Mouse (Mus musculus) kidney, postnatal 36 days (tissue): ENCODE results near the gene Dclre1a.

Source experiments
- DNase-seq, 2 experiments: peaks; one replicate each; pipeline ENCODE4 v3.0.0; 2021 to 2022; ENCODE audit warnings: mixed read lengths in 2 of 2

Dclre1a gene

DNA sequence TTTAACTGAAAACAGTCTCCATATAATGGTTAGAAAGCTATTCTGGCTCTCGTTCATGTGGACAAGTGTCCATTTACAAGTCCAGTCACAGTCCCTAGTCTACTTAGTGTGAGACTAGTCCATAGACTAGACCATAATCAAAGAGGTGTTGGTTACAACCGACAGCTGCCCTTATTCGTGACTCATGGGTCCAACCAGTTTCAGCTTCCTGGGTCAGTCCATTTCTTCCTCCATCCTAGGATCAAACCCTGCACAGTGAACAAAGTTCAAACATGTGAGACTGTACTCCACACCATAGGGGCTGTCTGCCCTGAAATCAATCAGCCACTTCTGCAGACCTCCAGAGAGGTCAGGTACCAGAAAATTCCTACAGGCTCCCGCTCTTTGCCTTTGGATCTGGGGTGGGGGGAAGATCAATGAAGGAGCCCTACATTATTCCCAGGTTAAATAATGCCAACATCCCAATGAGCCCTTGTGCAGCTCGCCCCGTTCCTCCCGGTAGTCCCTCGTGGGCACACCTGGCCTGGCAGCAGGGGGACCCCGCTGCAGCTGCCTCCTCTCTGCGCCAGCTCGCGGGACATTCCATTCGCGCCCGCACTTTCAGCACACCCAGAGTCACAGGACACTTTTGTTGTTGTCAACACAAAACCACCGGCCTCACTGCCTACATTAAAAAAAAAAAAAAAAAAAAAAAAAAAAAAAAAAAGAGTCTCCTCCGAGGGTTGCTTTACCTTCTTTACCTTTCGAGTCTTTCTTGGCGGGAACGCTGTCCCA lies at the start of gene Dclre1a:
Dclre1a (minus strand) TSS at position 767 of the 774 bp plus-strand sequence.
- peak; percentile 74 to 84 for DNase-seq

DNA sequence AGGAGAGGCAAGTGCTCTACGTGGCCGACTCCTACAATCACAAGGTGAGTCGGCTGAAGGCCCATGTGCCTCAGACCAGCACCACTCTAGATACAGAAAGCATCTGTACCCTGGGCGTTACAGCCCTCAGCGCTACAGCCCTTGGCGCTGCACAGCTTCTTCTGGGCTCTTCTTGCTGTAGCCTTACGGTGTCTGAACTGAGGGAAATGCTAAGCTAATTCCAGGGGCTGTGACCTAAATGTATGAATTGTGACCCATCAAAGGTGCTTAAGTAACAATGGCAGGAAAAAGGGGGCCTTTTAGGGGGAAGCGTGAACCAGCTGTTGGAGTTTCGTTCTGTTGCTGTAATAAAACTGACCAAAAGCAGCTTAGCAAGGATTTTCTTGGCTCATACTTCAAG lies 44.5 kb upstream of the Dclre1a start:
- no peak for DNase-seq

DNA sequence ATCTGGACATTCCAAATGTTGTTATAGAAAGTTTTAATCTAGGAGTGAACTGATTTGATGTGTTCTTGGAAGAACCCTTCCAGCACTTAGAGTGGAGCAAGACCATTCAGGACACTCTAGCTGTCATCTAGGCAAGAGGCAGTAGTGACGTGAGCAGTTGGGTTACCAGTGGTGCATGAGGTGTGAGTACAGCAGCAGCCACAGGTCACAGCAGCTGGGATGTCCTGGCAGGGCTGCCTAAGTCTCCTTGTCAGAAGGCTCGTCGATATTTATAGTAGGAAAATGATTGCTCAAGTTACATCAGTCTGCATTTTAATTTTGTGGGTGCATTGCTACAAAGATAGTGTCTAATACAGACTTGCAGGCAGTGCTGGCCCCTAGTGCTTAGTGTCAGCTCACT lies 42.2 kb upstream of the Dclre1a start:
- DNase-seq, result no peak

DNA sequence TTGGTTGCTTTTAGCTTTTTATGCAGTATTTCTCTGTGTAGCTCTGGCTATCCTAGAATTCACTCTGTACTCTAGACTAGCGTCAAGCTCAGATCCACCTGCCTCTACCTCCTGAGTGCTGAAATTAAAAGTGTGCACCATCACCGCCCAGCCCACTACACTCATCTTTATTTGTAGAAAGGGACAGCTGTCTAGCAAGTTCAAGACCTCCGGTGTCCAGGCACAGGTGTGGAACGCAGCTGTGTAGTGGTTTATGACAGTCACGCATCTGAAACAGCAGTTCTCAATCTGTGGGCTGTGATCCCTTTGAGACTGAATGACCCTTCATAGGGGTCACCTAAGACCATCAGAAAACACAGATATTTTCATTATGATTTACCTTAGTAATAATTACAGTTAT lies 41.4 kb upstream of the Dclre1a start:
- DNase-seq, result no peak

DNA sequence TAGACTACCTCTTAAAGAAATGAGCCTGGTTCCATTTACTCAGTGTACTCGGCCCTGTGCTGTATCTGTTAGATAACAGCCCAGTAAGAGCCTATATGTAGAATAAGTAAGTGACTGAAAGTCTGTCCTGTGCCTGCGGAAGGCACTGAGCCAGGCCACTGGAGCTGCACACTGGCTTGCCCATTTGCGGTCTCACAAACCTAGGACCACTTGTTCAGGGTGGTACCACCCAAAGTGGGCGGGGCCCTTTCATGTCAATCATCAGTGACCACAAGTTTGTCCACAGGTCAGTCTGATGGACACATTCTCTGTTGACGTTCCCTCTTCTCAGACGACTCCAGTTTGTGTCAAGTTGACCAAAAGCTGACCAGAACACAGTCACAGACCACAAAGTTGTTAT lies 41.0 kb upstream of the Dclre1a start:
- no peak for DNase-seq

DNA sequence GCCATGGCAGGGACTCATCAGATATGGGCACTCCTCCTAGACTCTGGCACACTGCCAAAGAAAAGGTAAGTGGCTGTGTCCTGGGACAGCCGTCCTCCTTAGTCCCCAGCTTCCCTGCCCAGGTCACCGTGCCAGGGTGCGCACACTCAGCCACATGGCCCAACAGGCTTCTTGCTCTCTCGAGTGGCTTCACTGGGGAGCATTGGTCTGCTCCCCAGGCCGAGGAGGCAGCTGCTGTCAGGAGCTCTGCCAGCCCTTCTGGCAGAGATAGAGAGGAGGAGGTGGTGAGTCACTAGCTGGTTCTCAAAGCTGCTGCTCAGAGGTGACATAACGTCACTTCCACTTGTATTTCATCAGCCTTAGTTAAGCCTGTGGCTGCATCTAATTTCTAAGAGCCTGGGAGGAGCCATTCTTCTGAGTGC lies 40.2 kb upstream of the Dclre1a start:
- DNase-seq, result no peak

DNA sequence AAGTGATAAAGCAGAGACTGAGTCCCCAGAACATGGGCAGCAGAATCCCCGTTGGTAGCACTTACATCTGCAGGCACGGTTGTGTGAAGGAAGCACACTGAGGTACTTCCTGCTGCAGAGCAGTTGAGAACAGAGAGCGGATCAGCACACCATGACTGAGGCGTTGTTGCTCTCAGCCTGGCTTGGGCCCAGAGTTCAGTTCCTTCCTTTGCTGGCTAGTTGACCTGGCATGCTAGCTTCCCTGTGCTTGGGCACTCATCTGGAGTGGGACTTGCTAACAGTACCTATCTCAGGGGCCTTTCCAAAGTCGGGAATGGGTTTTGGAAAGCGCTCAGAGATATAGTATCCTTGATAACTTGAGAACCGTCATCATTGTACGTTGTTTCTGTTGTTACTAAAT lies 38.3 kb upstream of the Dclre1a start:
- DNase-seq, result no peak

DNA sequence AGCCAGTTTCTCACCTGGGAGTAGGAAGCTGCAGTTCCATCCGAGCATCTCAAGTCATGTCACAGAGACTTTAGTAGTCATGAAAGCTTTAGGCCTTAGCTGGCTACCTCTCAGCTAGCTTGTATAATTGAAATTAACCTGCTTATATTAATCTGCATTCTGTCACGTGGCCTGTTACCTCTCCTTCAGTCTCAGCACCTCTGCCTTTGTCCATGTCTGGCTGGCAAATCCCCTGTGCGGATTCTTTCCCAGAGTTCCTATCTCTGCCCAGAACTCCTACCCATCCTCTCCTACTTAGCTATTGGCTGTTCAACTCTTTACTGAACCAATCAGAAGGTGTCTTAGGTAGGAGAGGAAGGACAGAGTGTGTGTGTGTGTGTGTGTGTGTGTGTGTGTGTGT lies 36.3 kb upstream of the Dclre1a start:
- DNase-seq, result no peak

DNA sequence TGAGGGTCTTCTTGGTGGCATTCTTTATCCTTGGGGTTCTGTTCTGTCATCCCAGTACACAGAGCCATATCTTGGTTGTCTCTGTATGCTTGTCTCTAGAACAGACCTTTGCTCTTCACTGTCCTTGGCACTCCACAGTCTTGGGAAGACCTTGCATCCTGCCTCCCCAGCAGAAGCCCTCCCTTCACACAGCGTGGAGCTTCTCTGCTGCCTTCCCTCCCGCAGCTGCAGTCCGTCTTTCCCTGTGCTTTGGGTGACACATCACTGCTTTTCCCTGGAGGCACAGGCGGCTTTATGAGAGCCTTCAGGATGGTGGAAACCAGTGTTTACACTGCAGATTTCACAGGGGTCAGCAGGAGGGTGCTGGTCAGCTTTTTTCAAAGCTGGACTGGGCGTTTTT lies 35.8 kb upstream of the Dclre1a start:
- peak; percentile 24 to 32 for DNase-seq

DNA sequence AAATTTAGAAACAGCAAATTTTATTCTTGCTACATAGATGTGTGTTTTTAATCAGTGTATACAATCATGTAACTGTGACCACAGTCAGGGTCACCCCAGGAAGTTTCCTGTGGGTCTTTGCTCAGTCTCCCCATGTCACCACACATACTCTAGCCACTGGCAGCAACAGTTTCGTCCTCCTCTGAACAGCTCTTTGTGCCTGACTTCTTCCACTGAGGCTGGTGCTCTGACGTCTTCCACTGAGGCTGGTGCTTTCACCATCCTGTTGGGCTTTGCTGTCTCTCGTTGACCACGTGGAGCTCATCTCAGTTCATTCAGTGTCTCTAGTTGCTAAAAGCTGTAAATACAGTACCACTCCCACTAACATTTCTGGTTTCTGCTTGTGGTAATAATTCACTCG lies 34.0 kb upstream of the Dclre1a start:
- DNase-seq, result no peak

DNA sequence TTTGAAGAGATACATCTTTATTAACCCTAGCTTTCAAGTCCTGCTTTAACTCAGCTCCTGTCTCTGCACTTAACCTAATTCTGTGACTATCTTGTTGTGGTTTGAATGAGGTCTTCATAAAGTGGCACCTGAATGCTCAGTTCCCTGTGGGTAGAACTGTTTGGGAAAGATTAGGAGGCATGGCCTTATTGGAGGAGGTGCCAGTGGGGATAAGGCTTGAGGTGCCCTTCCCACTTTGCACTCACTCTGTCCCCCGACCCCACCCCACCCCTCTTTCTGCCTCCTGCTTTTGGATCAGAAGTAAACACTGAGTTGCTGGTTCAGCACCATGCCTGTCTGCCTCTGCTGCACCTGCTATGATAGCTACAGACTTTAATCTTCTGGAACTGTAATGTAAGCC lies 29.8 kb upstream of the Dclre1a start:
- DNase-seq, result no peak

DNA sequence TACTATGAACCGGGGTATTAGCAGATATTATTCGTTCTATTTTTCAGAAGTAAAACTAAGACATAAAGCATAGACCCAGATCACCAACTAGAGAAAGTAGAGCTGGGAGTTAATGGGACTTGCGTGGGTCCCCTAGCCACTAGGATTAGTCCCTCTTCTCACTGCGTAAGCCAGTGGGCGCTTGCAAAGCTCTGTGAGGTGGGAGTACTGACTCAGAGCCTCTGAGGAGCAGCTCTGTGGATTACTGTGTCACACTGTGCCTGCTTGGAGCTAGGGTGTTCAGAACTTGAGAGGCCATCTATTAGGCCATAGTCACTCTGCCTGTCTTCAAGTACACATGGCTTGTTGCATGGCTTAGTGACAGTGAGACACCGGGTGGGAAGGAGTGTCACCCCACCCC lies 25.2 kb upstream of the Dclre1a start:
- DNase-seq, result no peak

DNA sequence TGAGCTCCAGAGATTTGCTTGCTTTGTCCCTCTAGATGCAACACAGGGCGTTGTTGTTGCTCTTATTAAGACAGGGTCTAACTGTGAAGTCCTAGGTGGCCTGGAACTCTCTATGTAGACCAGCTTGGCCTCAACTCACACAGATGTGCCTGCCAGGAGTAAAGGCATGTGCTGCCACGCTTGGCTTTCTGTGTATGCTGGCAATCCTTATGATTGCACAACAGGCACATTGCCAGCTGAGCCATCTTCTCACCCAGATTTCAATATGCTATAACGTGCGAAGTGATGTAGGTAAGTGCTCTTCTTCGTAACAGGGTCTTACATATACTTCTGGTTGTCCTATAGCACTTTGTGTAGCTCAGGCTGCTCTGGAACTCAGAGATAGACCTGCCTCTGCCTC lies 23.9 kb upstream of the Dclre1a start:
- no peak for DNase-seq

DNA sequence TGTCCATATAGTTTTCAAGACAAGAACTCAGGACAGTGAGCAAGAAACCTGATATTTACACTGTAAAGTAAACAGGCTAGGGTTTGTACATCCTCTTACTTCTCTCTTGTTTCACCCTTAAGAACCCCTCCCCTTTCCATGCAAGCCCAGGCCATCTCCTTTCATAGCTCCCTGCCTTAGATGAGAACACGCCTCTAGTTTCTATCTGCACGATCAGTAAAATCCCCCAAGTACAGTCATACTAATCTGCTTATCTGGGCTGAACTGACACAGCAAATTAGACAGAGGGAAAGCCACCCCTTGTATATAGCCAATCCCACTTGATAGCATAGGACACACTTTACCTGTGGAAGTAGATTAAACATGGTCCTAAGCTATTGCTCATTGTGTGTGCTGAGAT lies 23.2 kb upstream of the Dclre1a start:
- no peak for DNase-seq

DNA sequence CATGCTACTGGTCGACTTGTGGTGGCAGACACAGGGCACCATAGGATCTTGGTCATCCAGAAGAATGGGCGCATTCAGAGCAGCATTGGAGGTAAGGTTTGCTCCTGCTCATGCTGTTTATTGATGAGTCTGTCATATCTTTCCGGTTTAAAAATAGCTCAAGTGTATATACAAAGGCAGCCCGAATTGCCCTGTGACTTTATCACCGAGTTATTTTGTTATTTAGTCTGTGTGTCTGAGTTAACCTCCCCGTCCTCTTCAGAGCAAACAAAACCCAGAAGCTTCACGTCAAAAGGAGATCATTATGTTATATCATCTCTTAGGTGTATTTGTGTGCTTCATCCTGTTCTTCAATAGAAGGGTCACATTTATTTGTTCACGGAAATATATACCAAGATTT lies 22.8 kb upstream of the Dclre1a start:
- no peak for DNase-seq

DNA sequence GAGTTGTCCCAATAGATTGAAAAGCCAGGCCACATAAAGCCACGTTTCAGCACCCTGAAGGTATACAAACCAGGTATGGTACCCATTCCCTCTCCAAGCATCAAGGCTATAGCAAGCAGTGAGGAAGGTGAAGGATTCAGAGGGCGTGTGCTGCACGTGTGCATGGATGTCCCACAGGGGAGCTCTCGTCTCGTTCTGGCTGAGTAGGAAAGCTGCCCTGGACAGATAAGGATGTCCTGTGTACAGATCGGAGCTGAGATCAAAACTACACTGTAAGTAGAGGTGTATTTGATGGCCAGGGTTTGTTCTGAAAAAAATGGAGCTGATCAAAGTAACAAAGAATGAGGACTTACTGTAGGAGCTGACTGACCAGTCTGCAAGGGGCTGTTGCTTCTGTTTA lies 18.9 kb upstream of the Dclre1a start:
- DNase-seq, result no peak

DNA sequence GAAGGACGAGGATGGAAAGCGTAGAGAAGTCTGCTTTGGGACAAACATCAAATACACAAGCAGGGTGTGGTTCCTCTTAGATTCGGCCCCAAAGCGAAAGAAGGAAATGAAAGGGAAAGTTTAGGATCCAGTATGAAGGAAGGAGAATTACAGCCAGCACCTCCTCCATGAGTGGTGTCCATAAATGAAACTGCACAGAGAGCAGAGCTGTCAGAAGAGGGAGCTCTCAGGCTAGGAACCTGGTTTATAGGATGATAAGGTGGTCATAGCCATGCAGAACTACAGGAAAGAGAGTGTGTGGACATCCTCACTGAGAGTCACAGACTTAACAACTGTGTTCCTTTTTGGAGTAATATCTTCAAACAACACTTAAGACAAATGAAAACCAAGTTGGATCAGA lies 18.0 kb upstream of the Dclre1a start:
- DNase-seq, result peak; percentile 60 to 73

DNA sequence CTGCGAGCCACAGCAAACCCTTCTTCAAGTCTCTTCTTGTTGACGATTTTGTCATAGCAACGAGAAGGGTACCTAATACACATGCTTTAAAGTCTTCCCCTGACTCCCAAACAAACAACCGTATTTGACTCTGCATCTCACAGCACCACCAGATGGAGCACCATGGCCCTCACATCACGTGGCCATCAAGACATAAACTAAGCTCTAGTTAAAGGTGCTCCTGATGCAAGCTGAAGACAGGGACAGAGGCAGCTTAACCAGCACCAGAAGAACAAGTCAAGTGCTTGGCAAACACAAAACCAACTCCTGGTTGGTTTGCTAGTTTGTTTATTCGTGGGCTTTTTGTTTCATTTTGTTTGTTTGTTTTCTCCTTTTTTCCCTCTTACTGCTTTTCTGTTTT lies 17.3 kb upstream of the Dclre1a start:
- DNase-seq, result peak; percentile 25 to 51

DNA sequence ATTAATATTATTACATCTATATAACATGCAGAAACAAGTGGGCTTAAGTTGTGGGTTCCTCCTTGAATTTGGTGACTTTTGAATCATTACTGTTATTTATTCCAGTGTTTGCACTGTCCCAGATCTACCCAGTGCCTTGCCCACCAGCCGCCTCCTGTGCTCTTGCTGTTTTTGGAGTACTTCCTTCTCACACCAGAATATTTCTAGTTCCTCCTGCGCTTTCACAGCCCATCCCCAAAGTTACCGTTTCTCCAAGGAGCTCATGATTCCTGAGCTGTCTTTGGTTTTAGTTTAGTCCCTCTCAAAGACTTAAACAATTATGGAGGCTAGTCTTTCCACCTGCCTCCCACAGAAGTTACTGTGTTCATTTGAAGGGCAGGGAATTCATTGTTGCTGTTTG lies 15.4 kb upstream of the Dclre1a start:
- DNase-seq, result no peak

DNA sequence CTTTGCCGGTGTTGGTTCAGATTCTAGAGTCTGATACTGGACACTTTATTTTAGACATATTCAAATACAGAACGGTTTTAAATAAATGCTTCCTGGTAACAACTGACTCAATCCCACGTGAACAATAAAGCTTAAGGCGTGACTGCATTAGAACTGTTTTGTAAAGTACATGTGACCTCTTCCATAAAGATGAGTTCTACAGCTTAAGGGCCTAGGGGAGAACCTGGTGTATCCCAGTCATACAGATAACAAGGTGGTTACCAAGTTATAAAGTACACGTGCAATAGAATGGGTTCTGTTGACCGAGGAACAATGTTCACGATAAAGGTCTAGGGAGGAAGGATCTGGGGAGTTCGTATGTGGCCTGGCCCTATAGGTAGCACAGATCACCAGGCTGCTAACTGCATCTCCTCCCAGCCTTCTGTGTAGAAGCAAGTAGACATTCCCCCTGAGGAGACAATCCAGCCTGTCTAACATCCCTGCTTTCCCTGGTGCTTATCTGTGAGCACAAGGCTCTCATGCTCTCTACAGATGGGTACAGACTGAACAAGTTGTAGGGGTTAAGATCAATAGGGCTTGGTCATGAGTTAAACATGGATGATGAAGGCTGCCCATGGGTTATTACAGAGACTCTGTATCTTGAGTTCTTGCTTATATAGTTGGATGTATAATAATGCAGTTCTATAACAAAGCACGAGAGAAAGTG lies 14.6 kb upstream of the Dclre1a start:
- no peak for DNase-seq

DNA sequence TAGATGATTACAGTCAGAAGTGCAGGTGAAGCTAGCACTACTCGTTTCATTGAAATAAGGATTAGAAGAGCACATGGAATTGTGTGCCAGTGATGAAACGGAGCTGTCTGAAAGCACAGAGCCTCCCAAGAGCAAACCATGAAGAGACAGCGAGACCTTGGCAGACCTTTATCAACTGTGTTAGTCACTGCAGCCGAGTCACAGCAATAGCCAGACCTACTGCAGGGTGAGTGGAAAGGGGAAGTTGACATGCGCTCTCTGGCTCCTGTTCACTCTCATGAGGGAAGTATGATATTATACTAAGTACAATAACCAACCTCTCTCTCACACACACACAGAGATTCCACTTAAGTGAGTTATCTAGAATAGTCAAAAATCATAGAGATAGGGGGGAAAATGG lies 8.0 kb upstream of the Dclre1a start:
- no peak for DNase-seq

DNA sequence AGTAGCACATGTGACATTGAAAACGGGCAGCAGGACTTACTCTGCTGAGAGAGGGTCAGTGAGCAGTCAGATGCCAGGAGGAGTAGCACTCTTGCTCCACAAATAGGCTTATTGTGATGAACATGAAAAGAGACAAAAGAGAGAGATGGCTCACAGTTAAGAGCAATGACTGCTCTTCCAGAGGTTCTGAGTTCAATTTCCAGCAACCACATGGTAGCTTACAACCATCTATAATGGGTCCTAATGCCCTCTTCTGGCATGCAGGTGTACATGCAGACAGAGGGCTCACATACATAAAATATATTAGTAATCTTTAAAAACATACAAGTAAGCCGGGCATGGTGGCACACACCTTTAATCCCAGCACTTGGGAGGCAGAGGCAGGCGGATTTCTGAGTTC lies 5.2 kb upstream of the Dclre1a start:
- no peak for DNase-seq

DNA sequence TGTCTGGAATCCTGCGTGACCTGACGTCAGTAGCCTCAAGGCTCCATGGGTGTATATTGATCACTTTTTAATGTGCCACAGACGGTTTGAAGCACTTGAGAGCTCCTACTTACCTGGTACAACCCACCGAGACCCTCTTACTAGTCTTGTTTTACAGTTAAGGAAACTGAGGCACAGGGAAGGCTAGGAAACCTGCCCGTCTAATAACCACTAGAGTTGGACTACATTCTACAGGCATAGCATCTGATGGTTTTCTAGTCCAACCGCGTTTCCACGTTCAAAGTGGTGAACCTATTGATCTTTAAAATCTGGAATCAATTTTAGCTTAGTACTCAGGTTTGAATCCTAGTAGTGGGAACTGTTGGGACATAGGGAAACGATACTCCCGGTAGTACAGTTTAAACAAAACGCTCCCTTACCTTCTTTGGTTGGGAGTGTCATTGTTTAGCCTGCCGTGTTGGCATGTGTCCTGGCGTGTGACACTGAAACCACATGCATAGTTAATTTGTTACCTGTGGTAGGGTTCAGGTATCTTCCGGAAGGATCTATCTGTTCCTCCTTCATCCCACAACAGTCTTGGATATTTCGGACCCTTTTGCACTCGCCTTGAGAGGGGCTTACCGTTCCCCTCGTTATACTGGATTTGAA lies 1.1 kb upstream of the Dclre1a start:
- DNase-seq, result peak; percentile 35 to 51
